Mouse (Mus musculus): ENCODE measurements around the gene Neu3. TPM values are rescaled to one million over a fixed set of nuclear protein-coding genes. Genes with fewer than 3 reads are reported as not detected.

Neu3 gene
- polyA plus RNA-seq (2014; fragmentation: Nextera tagmentation; extraction: Ambion mirVana) = 1.7 and 1.8 TPM in 2 replicates

GRCm38 (mm10) chr7:99828083-99828570, at the start of gene Neu3:
Neu3 (minus strand) TSS chr7:99828417.
- Histone ChIP-seq H3K27me3 (ENCODE audit: control insufficient read depth, insufficient read depth, low read length) (no peaks in the 10 kb centered on the region), H3K4me2 (ENCODE audit: low read length) (peak within 1 kb of the TSS; percentile 63), H3K4me1 (ENCODE audit: control insufficient read depth, insufficient read depth, low read length) (0 out of 2 replicates have a peak, but pooled peaks cover 6% of the 10 kb centered on the region), H3K4me3 (replicated peaks; ENCODE audit: low read depth, low read length) (peak within 1 kb of the TSS; percentile 40), H3K36me3 (ENCODE audit: control insufficient read depth, insufficient read depth, low read length) (no peaks in the 10 kb centered on the region), H3K9me3 (ENCODE audit: control insufficient read depth, low read length) (no peaks in the 10 kb centered on the region), H3K27ac (replicated peaks; ENCODE audit: low read depth, low read length) (no peak within 1 kb of the TSS; the same call in 1 of the 2 replicates), H3K9ac (replicated peaks; ENCODE audit: low read length) (peak within 1 kb of the TSS; percentile 54)
- ATAC-seq (ENCODE audit: low FRiP score, low TSS enrichment) (peak; percentile 91), DNase-seq (peak; percentile 87)
- 1% methylated on average over 26 of the region's 26 CpGs for WGBS

GRCm38 (mm10) chr7:99876345-99876744, 48.1 kb upstream of the Neu3 start:
- Histone ChIP-seq H3K9me3 (ENCODE audit: control insufficient read depth, low read length) (no peaks in the 10 kb centered on the region), H3K9ac (replicated peaks; ENCODE audit: low read length) (no peak overlapping the region), H3K4me2 (ENCODE audit: low read length) (no peak overlapping the region), H3K27me3 (ENCODE audit: control insufficient read depth, insufficient read depth, low read length) (no peaks in the 10 kb centered on the region), H3K36me3 (ENCODE audit: control insufficient read depth, insufficient read depth, low read length) (no peaks in the 10 kb centered on the region), H3K4me1 (ENCODE audit: control insufficient read depth, insufficient read depth, low read length) (no peaks in the 10 kb centered on the region; the same call in 1 of the 2 replicates), H3K4me3 (replicated peaks; ENCODE audit: low read depth, low read length) (no peak overlapping the region), H3K27ac (replicated peaks; ENCODE audit: low read depth, low read length) (no peak overlapping the region)
- ATAC-seq (ENCODE audit: low FRiP score, low TSS enrichment) = no peak
- DNase-seq = peak; percentile 95
- 5% methylated on average over 3 of the region's 3 CpGs for WGBS

DNA sequence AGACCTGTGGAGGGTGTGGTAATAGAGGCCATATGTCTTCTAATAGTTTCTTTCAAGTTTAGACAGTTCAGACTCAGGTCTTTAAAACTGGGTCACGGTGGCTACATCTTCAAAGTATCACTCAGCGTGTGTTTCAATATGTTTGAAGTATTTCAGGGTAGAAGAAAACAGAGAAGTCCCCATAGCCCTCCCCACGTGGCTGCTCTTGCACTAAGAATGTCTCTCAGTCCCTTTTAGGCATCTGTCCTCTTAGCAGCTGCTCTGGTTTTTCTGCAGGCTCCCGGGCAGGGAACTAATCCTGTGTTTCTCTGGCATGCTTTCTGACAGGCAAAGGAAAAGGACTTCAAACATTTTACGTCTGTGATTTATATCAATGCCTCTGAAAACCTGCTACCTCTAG, 47.7 kb upstream of the Neu3 start:
- 54% methylated on average over 5 of the region's 5 CpGs for WGBS
- H3K27me3 ChIP-seq (ENCODE audit: control insufficient read depth, insufficient read depth, low read length) = no peaks in the 10 kb centered on the region
- no peak for DNase-seq
- no peak for ATAC-seq (ENCODE audit: low FRiP score, low TSS enrichment)
- no peaks in the 10 kb centered on the region for H3K9me3 ChIP-seq (ENCODE audit: control insufficient read depth, low read length)
- H3K36me3 ChIP-seq (ENCODE audit: control insufficient read depth, insufficient read depth, low read length) = no peaks in the 10 kb centered on the region
- H3K9ac ChIP-seq (replicated peaks; ENCODE audit: low read length) = no peak overlapping the region
- no peak overlapping the region for H3K4me3 ChIP-seq (replicated peaks; ENCODE audit: low read depth, low read length)
- H3K4me2 ChIP-seq (ENCODE audit: low read length) = no peak overlapping the region
- no peak overlapping the region for H3K27ac ChIP-seq (replicated peaks; ENCODE audit: low read depth, low read length)
- no peaks in the 10 kb centered on the region; the same call in 1 of the 2 replicates for H3K4me1 ChIP-seq (ENCODE audit: control insufficient read depth, insufficient read depth, low read length)

- 69% methylated on average over 6 of the region's 6 CpGs for WGBS
- Histone ChIP-seq H3K36me3 (ENCODE audit: control insufficient read depth, insufficient read depth, low read length) (no peaks in the 10 kb centered on the region), H3K9ac (replicated peaks; ENCODE audit: low read length) (no peak overlapping the region), H3K27me3 (ENCODE audit: control insufficient read depth, insufficient read depth, low read length) (no peaks in the 10 kb centered on the region), H3K27ac (replicated peaks; ENCODE audit: low read depth, low read length) (no peak overlapping the region), H3K9me3 (ENCODE audit: control insufficient read depth, low read length) (no peaks in the 10 kb centered on the region), H3K4me2 (ENCODE audit: low read length) (no peak overlapping the region), H3K4me1 (ENCODE audit: control insufficient read depth, insufficient read depth, low read length) (no peaks in the 10 kb centered on the region; the same call in 1 of the 2 replicates), H3K4me3 (replicated peaks; ENCODE audit: low read depth, low read length) (no peak overlapping the region)
- ATAC-seq (ENCODE audit: low FRiP score, low TSS enrichment) = no peak
- no peak for DNase-seq
These were observed 45.7 kb upstream of the Neu3 start for GRCm38 (mm10) chr7:99873965-99874364.

- Histone ChIP-seq H3K9ac (replicated peaks; ENCODE audit: low read length) (no peak overlapping the region), H3K4me1 (ENCODE audit: control insufficient read depth, insufficient read depth, low read length) (no peaks in the 10 kb centered on the region), H3K4me2 (ENCODE audit: low read length) (no peak overlapping the region), H3K36me3 (ENCODE audit: control insufficient read depth, insufficient read depth, low read length) (no peaks in the 10 kb centered on the region), H3K9me3 (ENCODE audit: control insufficient read depth, low read length) (no peaks in the 10 kb centered on the region), H3K27me3 (ENCODE audit: control insufficient read depth, insufficient read depth, low read length) (no peaks in the 10 kb centered on the region), H3K4me3 (replicated peaks; ENCODE audit: low read depth, low read length) (no peak overlapping the region), H3K27ac (replicated peaks; ENCODE audit: low read depth, low read length) (no peak overlapping the region)
- ATAC-seq (ENCODE audit: low FRiP score, low TSS enrichment) = no peak
- WGBS = 75% methylated on average over 4 of the region's 4 CpGs
- no peak for DNase-seq
These were observed 41.1 kb upstream of the Neu3 start for GRCm38 (mm10) chr7:99869296-99869695.

- DNase-seq = no peak
- Histone ChIP-seq H3K27me3 (ENCODE audit: control insufficient read depth, insufficient read depth, low read length) (no peaks in the 10 kb centered on the region), H3K27ac (replicated peaks; ENCODE audit: low read depth, low read length) (no peak overlapping the region), H3K9ac (replicated peaks; ENCODE audit: low read length) (no peak overlapping the region), H3K4me2 (ENCODE audit: low read length) (no peak overlapping the region), H3K4me3 (replicated peaks; ENCODE audit: low read depth, low read length) (no peak overlapping the region), H3K36me3 (ENCODE audit: control insufficient read depth, insufficient read depth, low read length) (no peaks in the 10 kb centered on the region), H3K9me3 (ENCODE audit: control insufficient read depth, low read length) (no peaks in the 10 kb centered on the region), H3K4me1 (ENCODE audit: control insufficient read depth, insufficient read depth, low read length) (no peaks in the 10 kb centered on the region)
- 53% methylated on average over 3 of the region's 3 CpGs for WGBS
- no peak for ATAC-seq (ENCODE audit: low FRiP score, low TSS enrichment)
These were observed 37.0 kb upstream of the Neu3 start for GRCm38 (mm10) chr7:99865219-99865618.

DNA sequence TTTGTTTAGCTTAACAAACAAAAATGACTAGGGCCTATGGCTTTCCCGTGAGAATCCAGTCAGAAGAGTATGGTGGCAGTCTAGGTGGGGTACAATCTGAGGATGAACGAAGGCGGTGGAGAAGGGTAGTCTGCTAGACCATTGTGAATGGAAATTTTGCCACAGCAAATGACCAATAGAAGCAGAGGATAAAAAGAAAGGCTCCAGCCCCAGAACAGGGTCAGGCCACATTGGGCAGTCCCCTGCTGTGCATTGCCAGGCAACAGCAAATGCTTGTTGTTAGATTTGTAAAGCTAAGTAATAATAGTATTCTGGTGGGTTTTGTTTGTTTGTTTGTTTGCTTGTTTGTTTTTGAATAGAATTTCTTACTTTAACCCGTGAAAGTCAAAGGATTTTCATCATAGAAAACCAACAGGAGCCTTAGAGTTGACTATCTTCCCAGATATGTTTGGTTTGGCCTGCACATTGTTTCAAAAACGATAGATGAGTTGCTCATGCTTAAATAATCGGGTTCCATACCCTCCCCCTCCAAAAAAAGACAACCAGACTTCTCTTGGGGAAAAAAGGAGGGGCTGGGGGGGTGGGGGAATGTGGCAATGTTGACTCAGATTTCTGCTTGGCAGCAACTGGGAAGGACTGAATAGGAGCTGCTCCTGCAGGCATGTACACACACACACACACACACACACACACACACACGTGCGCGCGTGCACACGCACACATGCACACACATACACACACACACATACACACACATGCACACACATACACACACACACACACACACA, 36.2 kb upstream of the Neu3 start:
- no peaks in the 10 kb centered on the region for H3K36me3 ChIP-seq (ENCODE audit: control insufficient read depth, insufficient read depth, low read length)
- WGBS = 46% methylated on average over 11 of the region's 11 CpGs
- no peak for ATAC-seq (ENCODE audit: low FRiP score, low TSS enrichment)
- DNase-seq = peak; percentile 14
- H3K9me3 ChIP-seq (ENCODE audit: control insufficient read depth, low read length) = no peaks in the 10 kb centered on the region
- H3K9ac ChIP-seq (replicated peaks; ENCODE audit: low read length) = no peak overlapping the region
- H3K27me3 ChIP-seq (ENCODE audit: control insufficient read depth, insufficient read depth, low read length) = no peaks in the 10 kb centered on the region
- H3K4me1 ChIP-seq (ENCODE audit: control insufficient read depth, insufficient read depth, low read length) = no peaks in the 10 kb centered on the region
- H3K4me2 ChIP-seq (ENCODE audit: low read length) = no peak overlapping the region
- no peak overlapping the region for H3K4me3 ChIP-seq (replicated peaks; ENCODE audit: low read depth, low read length)
- H3K27ac ChIP-seq (replicated peaks; ENCODE audit: low read depth, low read length) = no peak overlapping the region

GRCm38 (mm10) chr7:99863362-99863761, 35.1 kb upstream of the Neu3 start, which contains the start of gene Spcs2:
Spcs2 (minus strand) TSS chr7:99863462.
- Histone ChIP-seq H3K4me2 (ENCODE audit: low read length) (no peak within 1 kb of the TSS), H3K27ac (replicated peaks; ENCODE audit: low read depth, low read length) (no peak within 1 kb of the TSS), H3K4me3 (replicated peaks; ENCODE audit: low read depth, low read length) (no peak within 1 kb of the TSS), H3K4me1 (ENCODE audit: control insufficient read depth, insufficient read depth, low read length) (no peaks in the 10 kb centered on the region), H3K36me3 (ENCODE audit: control insufficient read depth, insufficient read depth, low read length) (no peaks in the 10 kb centered on the region), H3K9ac (replicated peaks; ENCODE audit: low read length) (no peak within 1 kb of the TSS), H3K9me3 (ENCODE audit: control insufficient read depth, low read length) (no peaks in the 10 kb centered on the region), H3K27me3 (ENCODE audit: control insufficient read depth, insufficient read depth, low read length) (no peaks in the 10 kb centered on the region)
- 56% methylated on average over 7 of the region's 7 CpGs for WGBS
- ATAC-seq (ENCODE audit: low FRiP score, low TSS enrichment) = no peak
- DNase-seq = no peak
